Mouse (Mus musculus) neural tube, embryonic 14.5 days (tissue): ENCODE results near the gene Tspan32. TPM values are rescaled to one million over a fixed set of nuclear protein-coding genes. Genes with fewer than 3 reads are reported as not detected.

ENCODE experiments used
- ATAC-seq: fragments of 200-750 bp; cut with Nextera tagmentation; 2 replicates; pipeline ENCODE4 v1.8.0; 2017; ENCODE audit warnings: low read depth, mild to moderate bottlenecking, moderate TSS enrichment, moderate library complexity
- H3K27ac ChIP-seq: fragments of 300-500 bp; sonication (generic); 2 replicates; pipeline ENCODE4 v1.5.1; 2014; ENCODE audit warnings: low read depth, mild to moderate bottlenecking, control low read depth, low read length, moderate library complexity, mixed read lengths
- H3K27me3 ChIP-seq: fragments of 300-500 bp; sonication (generic); 2 replicates; pipeline ENCODE4 v1.6.1; 2014; ENCODE audit warnings: low read length; ENCODE audit not compliant: control insufficient read depth, insufficient read depth
- H3K36me3 ChIP-seq: fragments of 300-500 bp; sonication (generic); 2 replicates; pipeline ENCODE4 v1.6.1; 2014; ENCODE audit warnings: low read length, mixed read lengths; ENCODE audit not compliant: control insufficient read depth, insufficient read depth
- H3K4me1 ChIP-seq: fragments of 300-500 bp; sonication (generic); 2 replicates; pipeline ENCODE4 v1.6.1; 2014; ENCODE audit warnings: low read length; ENCODE audit not compliant: control insufficient read depth, insufficient read depth
- H3K4me2 ChIP-seq: fragments of 300-500 bp; sonication (generic); 2 replicates; pipeline ENCODE4 v1.6.1; 2014; ENCODE audit warnings: mild to moderate bottlenecking, low read depth, low read length, control low read depth
- H3K4me3 ChIP-seq: fragments of 300-500 bp; sonication (generic); 2 replicates; pipeline ENCODE4 v1.5.1; 2014; ENCODE audit warnings: low read depth, low read length, control low read depth, mixed read lengths
- H3K9ac ChIP-seq: fragments of 300-500 bp; sonication (generic); replicated peaks from 2 replicates; pipeline ENCODE4 v1.6.1; 2014; ENCODE audit warnings: low read depth, mild to moderate bottlenecking, control low read depth, low read length, mixed read lengths
- H3K9me3 ChIP-seq: fragments of 300-500 bp; sonication (generic); 2 replicates; pipeline ENCODE4 v1.6.1; 2016; ENCODE audit warnings: low read length; ENCODE audit not compliant: control insufficient read depth
- WGBS: fragments of 180-500 bp; shearing (Covaris S2); extraction: QIAGEN DNeasy Blood & Tissue Kit; methylation state at CpG from one replicate; pipeline ENCODE4 v1.1.7; 2014; 5-methylcytosine and 5-hydroxymethylcytosine counted together
- polyA plus RNA-seq: library from polyadenylated mRNA; unstranded; fragments of >200 nt; fragmentation: Nextera tagmentation; extraction: Ambion mirVana; gene quantifications from 2 replicates; pipeline ENCODE4 v1.2.1, GENCODE M21; 2014

The Tspan32 gene
- 0.62 and 0.85 TPM in 2 replicates for polyA plus RNA-seq

GRCm38 (mm10) chr7:143004727-143005343, at the start of gene Tspan32:
Gene Tspan32, plus strand, starts transcription at chr7:143005046.
- Histone ChIP-seq H3K27me3 (no peaks in the 10 kb centered on the region), H3K4me3 (no peak within 1 kb of the TSS), H3K9ac (no peak within 1 kb of the TSS), H3K4me2 (no peak within 1 kb of the TSS), H3K36me3 (no peaks in the 10 kb centered on the region), H3K27ac (no peak within 1 kb of the TSS), H3K9me3 (no peaks in the 10 kb centered on the region), H3K4me1 (peaks cover 9% of the 10 kb centered on the region; the same call in 1 of the 2 replicates)
- WGBS: 75% methylated on average over 4 of the region's 4 CpGs
- no peak for ATAC-seq

GRCm38 (mm10) chr7:142956018-142956417, 48.8 kb upstream of the Tspan32 start:
- no peaks in the 10 kb centered on the region for H3K27me3 ChIP-seq
- no peaks in the 10 kb centered on the region for H3K4me1 ChIP-seq
- no peak overlapping the region for H3K27ac ChIP-seq
- H3K9ac ChIP-seq: no peak overlapping the region
- no peak for ATAC-seq
- no peak overlapping the region for H3K4me3 ChIP-seq
- H3K36me3 ChIP-seq: no peaks in the 10 kb centered on the region
- H3K4me2 ChIP-seq: no peak overlapping the region
- no peaks in the 10 kb centered on the region for H3K9me3 ChIP-seq
- 85% methylated on average over 2 of the region's 2 CpGs for WGBS

GRCm38 (mm10) chr7:142958817-142959216, 46.0 kb upstream of the Tspan32 start:
- no peak overlapping the region for H3K4me2 ChIP-seq
- no peak overlapping the region for H3K9ac ChIP-seq
- H3K9me3 ChIP-seq: no peaks in the 10 kb centered on the region
- no peak overlapping the region for H3K4me3 ChIP-seq
- no peak overlapping the region for H3K27ac ChIP-seq
- no peak for ATAC-seq
- WGBS: 100% methylated on average over 1 of the region's 1 CpGs
- no peaks in the 10 kb centered on the region for H3K36me3 ChIP-seq
- no peaks in the 10 kb centered on the region for H3K4me1 ChIP-seq
- H3K27me3 ChIP-seq: no peaks in the 10 kb centered on the region

DNA sequence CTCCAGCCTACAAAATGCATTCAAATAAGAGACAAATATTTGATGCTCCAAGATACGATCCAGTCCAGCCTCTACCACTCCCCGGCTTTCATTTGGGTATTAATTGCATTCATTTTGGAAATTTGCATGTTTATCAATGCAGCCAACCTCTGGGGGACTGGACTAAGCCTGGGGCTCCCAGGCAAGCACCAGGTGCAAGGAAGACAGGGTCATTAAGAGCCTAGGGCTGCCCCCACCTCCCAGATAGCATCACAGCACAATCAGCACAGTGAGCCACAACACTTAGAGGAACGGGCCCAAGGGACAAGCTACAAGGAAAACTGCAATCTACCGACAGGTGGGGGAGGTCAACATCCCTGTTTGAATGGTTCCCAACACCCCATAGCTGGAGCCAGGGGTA, 45.1 kb upstream of the Tspan32 start:
- no peaks in the 10 kb centered on the region for H3K27me3 ChIP-seq
- H3K27ac ChIP-seq: no peak overlapping the region
- no peak overlapping the region for H3K4me3 ChIP-seq
- no peak for ATAC-seq
- no peaks in the 10 kb centered on the region for H3K9me3 ChIP-seq
- no peaks in the 10 kb centered on the region for H3K4me1 ChIP-seq
- WGBS: 55% methylated on average over 4 of the region's 4 CpGs
- H3K9ac ChIP-seq: no peak overlapping the region
- no peaks in the 10 kb centered on the region for H3K36me3 ChIP-seq
- H3K4me2 ChIP-seq: no peak overlapping the region

DNA sequence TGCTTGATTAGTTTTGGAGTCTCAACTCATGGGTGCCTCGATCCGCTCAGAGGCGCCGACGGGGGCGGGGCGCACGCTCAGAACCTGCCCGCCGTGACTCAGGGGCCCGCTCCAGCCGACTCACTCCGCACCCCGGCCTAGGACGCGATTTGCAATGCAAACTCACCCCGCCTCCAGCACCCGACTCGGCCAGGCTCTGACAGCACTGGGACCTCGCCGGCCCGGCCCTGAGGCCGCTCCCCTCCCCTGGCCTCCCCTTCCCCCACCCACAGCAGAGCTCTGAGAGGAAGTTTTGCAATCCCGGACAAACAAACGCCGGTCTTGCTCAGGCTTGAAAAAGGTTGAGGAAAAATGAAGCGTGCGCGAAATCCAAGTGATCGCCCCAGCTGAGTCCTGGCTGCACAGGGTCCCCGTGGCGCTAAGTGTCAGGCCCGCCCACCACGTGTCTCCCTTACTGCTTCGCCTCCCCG, 37.4 kb upstream of the Tspan32 start:
- Histone ChIP-seq H3K27me3 (peaks cover 52% of the 10 kb centered on the region), H3K4me2 (peak overlapping the region; percentile 73), H3K4me1 (peaks cover 11% of the 10 kb centered on the region), H3K9ac (peak overlapping the region; percentile 4; the same call in 1 of the 2 replicates), H3K27ac (no peak overlapping the region), H3K4me3 (peak overlapping the region; percentile 33), H3K36me3 (no peaks in the 10 kb centered on the region), H3K9me3 (no peaks in the 10 kb centered on the region)
- WGBS: under 1% methylated on average over 36 of the region's 36 CpGs
- ATAC-seq: peak; percentile 19; the same call in 1 of the 2 replicates

DNA sequence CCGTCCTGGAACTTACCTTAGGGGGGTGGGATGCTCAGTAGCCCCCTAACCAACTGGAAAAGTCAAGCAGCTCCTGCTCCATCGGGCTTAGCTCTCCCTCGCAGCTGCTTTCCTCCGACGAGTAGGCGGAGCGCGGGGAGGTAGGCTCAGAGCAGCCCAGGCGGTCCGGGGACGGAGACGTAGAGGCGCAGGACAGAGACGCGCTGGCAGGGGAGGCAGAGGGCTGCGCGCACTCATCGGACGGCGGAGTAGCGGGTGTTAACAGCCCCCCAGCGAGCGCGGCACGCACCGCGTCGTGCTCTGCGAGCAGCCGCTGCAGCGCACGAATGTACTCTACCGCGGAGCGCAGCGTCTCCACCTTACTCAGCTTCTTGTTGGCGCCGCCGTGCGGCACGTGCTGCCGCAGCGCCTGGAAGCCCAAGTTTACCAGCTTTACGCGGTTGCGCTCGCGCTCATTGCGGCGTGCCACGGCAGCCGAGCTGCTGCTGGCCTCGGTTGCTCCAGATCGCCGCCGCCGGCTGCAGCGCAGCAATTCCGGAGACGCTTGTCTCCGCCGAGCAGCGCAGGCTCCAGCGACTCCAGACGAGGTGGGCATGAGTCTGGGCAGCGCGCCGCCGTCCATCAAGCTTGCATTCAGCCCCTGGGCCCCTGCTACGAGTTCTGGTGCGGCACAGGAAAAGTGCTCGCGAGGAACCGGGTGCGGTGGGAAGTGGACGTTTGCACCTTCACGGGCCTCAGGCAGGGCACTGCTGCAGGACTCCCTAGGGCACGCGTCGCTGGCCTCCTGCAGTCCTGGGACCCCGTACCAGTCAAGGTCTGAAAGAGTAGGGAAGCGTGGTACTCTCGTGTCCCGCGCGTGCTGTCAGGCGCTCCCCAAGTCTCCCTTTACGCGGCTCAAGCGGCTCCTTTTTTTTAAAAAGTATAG, 36.7 kb upstream of the Tspan32 start:
- H3K4me1 ChIP-seq: peaks cover 11% of the 10 kb centered on the region
- under 1% methylated on average over 89 of the region's 90 CpGs for WGBS

GRCm38 (mm10) chr7:142968809-142969511, 35.9 kb upstream of the Tspan32 start, which contains the start of gene Ascl2:
Gene Ascl2, minus strand, starts transcription at chr7:142969264.
- H3K4me2 ChIP-seq: peak within 1 kb of the TSS; percentile 73
- H3K9me3 ChIP-seq: no peaks in the 10 kb centered on the region
- H3K36me3 ChIP-seq: no peaks in the 10 kb centered on the region
- peaks cover 11% of the 10 kb centered on the region for H3K4me1 ChIP-seq
- H3K4me3 ChIP-seq: peak within 1 kb of the TSS; percentile 33
- H3K27me3 ChIP-seq: peaks cover 52% of the 10 kb centered on the region
- 1% methylated on average over 44 of the region's 51 CpGs for WGBS
- H3K27ac ChIP-seq: no peak within 1 kb of the TSS
- H3K9ac ChIP-seq: 0 out of 2 replicates have a peak within 1 kb of the TSS, but pooled peaks have one; percentile 4
- peak; percentile 70 for ATAC-seq

More for the DNA sequence above, 36.7 kb upstream of the Tspan32 start:
- Histone ChIP-seq H3K9ac (peak overlapping the region; percentile 4; the same call in 1 of the 2 replicates), H3K36me3 (no peaks in the 10 kb centered on the region), H3K27ac (no peak overlapping the region), H3K9me3 (no peaks in the 10 kb centered on the region), H3K4me2 (peak overlapping the region; percentile 73), H3K27me3 (peaks cover 52% of the 10 kb centered on the region), H3K4me3 (peak overlapping the region; percentile 33)
- peak; percentile 74; the same call in 1 of the 2 replicates for ATAC-seq

DNA sequence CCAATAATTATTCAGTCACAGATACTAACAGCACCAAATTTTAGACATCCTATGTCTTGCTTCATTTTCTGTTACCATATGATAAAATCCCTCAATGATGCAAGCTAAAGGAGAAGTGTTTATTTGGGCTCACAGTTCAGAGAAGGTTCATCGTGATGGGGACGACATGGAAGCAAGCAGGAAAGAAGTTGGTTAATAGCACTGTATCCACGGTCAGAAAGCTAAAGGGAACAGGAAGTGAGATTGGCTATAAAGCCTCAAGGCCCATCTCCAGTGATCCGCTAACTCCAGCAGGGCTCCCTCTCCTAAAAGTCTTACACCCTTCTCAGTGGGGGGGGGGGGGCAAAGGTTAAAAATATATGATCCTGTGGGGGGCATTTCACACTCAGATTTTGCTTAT, 22.9 kb upstream of the Tspan32 start:
- ATAC-seq: no peak
- Histone ChIP-seq H3K27me3 (no peaks in the 10 kb centered on the region), H3K36me3 (no peaks in the 10 kb centered on the region), H3K4me2 (no peak overlapping the region), H3K4me3 (no peak overlapping the region), H3K9ac (no peak overlapping the region), H3K4me1 (no peaks in the 10 kb centered on the region), H3K27ac (no peak overlapping the region), H3K9me3 (no peaks in the 10 kb centered on the region)
- WGBS: 75% methylated on average over 4 of the region's 4 CpGs
